Mouse (Mus musculus): ENCODE data around the gene Neto2.

Gene Neto2

DNA sequence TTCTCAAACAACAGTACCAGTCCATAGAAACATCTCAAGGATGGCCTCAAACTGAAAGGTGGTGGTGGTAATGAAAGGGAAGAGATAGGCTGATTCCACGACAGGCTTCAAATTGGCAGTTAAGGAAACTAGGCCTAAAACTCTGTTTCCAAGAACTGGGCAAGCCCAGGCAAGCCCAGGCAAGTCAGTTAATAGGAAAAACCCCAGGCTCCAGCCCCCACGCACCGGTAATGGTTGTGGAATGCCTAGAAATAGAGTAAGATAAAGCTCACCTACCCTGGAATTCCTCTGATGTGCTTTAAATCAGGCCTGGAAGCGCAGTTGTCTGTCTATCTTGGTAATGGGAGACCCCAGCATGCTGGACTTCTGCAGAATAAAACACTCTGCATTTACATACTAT lies 98.0 kb downstream of the Neto2 start:
- no peak for DNase-seq (ENCODE audit: low spot score)

DNA sequence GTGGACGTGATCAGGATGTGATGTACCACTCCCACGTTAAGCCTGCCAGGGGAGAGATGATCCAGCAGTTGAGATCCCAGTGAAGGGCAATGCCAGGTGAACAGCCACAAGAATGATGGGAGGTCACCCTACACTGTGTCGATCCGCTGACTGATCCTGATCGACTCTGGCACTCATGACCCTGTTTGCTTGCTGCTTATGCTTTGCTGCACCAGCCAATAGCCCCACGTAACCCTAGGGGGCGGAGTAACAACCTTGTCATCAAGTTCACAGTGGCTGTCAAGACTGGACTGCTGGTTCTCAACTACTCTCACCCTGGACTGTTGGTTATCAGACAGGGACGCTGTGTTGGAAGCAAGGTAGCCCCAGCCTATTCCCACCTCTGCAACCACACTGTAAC lies 99.0 kb downstream of the Neto2 start:
- no peak for DNase-seq (ENCODE audit: low spot score)

DNA sequence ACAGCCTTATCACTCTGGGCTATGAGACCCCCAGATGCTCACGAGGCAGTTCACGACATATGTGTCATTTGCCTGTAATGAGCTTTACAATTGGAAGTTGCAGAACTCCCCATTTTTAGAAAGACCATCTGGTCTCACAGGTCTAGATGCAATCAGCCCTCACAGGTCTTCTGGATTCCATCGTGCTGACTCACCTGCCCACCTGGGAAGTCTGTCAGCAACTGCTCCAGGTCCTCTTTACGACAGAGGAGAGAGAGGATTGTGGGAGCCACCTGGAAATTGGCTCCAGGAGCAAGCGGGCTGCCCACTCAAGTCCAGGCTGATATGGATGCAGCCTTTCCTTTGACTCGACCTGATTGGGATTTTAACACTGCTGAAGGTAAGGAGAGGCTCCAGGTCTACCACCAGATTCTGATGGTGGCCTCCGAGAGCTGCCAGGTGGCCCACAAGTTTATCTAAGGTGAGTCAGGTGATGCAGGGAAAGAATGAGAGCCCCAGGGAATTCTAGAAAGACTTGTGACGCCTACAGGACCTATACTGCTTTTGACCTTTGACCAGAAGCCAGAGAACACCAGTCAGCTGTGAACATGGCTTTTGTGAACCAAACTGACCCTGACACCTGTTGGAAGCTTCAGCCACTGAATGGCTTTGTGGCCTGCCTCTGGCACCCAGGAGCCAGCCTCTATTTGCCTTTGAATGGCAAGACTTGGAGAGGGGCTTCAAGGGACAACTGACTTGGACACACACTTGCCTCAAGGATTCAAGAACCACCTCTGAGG lies 103.1 kb downstream of the Neto2 start:
- DNase-seq (ENCODE audit: low spot score) = no peak

DNA sequence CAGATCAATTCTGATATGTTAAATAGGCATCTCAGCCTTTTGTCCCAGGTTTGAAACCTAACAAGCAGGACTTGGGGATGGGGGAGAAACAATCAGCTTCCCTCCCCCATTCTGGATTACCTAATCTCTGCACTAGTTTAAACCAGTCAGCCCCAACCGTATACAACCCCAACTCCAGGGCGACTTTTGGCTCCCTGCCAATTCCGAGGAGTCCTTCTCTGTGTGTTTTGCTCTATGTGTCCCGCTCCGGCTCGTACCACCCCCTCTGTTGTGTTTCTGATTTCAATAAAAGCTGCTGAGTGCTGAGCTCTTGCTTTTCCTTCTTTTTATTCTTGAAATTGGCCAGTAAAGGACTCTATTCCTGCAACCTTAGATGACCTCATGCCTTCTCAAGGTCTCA lies 105.3 kb downstream of the Neto2 start:
- no peak for DNase-seq (ENCODE audit: low spot score)

DNA sequence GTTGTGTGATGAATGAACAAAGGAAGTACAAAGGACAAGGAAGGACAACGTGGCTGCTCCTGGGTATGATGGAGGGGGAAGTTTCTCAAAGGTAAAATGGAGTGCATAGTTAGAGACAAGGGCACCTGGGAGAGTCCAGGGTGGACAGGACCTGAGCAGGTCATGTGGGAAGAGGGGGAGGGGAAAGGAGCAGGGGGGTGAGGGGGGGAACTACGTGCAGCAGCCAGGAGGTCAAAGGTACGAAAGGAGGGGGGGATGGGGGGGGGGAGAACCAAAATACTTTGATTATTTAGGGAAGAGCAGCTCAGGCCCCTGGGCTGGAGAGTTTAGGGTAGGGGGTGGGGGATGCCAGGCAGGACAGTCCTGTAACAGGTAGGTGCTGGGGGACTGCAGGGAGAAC lies 105.7 kb downstream of the Neto2 start:
- no peak for DNase-seq (ENCODE audit: low spot score)

DNA sequence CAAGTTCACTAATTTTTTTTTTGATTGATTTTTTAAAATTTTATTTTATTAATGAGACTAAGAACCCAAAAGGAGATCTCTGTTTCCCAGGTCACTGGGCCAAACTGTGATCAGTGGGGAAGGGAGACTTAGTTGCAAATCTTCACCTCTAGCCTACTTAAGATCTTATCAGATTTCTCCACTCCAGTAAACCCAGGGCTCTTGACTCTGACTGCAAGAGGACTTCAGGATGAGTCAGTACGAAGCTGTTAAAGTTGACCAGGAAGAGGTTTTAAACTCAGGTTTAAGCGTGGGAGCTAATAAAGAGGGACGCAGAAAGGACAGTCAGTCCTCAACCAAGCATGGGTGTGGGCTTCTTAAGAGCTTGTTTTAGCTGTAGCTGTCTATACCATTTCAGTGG lies 107.4 kb downstream of the Neto2 start:
- no peak for DNase-seq (ENCODE audit: low spot score)

DNA sequence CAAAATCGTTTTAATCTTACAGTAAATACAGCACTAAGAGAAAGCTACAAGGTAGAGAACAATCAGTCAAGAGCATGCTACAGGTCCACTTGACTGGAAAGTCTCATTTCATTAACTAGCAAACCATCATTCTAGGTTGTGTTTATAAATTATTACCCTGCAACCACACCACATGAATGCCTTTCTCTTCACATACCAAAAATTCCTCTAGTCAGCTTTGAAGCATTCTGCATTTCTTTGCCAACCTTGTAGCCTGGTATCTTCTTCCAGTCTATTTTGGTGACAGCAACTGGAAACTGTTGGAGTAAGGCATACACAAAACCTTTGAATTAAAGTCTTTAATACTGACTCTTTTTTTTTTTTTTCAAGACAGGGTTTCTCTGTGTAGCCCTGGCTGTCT lies 109.2 kb downstream of the Neto2 start:
- DNase-seq (ENCODE audit: low spot score) = no peak

DNA sequence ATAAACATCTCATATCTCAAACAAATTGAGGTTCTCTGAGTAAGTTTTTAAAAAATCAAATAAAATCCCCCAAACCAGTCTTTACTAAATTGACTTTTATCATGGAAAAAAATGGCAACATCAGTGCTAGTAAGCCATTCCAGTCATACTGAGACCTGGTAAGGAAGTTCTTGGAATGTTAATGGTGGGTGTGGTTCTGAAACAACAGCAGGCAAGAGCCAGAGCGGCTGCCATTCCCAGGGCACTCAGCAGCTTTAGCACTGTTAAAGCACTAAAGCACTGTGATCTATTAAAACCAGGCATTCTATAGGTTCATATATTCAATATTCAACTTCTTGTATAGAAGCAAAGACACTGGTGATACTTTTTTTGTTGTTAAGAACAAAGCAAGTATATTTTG lies 110.5 kb downstream of the Neto2 start:
- no peak for DNase-seq (ENCODE audit: low spot score)

DNA sequence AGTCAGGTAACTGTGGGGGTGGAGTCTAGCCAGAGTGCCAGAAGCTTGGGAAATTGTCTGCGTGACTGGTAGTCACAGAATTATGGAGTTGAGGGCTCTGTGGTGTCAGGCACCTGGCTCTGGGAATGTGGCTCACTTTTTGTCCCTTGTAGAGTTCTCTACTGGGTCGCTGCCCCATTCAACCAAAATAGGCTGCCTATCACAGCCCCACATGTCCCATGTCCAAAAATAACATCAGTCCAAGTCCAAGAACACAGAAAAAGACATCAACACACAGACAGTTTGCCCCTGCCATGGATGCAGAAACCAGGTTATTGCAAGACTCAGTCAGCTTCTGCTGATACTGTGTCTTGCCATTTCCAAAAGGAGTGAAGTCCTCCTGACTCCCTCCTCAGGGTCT lies 112.1 kb downstream of the Neto2 start:
- DNase-seq (ENCODE audit: low spot score) = no peak
